Mouse (Mus musculus) thymus, adult 2 months (tissue): ENCODE data around the gene Fam166b.

Experiments
- CTCF ChIP-seq: fragments of 200-500 bp; IDR thresholded peaks from 2 replicates; pipeline ENCODE4 v1.5.1; 2012; ENCODE audit warnings: mild to moderate bottlenecking, control low read depth, low read length, moderate library complexity, borderline replicate concordance; ENCODE audit not compliant: control insufficient read depth, poor library complexity, insufficient read depth; ENCODE audit errors: extremely low read depth
- POLR2A ChIP-seq: fragments of 200-500 bp; IDR thresholded peaks from 2 replicates; pipeline ENCODE4 v1.6.1; 2012; ENCODE audit warnings: mild to moderate bottlenecking, low read length, control low read depth, moderate library complexity; ENCODE audit not compliant: control insufficient read depth, poor library complexity, insufficient read depth; ENCODE audit errors: extremely low read depth

DNA sequence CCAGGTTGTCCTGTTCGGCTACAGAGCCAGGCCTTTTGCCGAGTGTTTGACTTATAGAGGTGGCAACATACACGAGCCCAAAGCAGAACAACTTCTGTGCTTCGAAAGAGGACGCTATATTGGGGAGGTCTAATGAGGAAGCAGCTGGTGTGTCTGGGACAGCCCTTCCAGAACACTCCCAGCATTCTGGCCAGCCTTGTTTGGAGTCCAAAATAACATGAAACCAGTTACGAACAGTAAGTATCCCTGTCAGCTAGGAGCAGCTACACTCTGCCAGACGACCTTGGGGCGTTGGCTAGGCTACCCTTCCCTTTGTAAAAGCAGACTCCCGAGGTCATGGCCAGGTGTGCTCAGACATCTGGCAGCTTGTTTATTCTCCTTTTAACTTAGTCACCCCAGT is 26.7 kb downstream of the Fam166b start:
- no peak for TF ChIP-seq CTCF
- no peak for TF ChIP-seq POLR2A
